Mouse (Mus musculus): ENCODE measurements around the gene Ak3.
"Not testable (repeated sequence)": the region's sequence is repeated elsewhere in the genome, so short reads cannot be mapped to it uniquely, and the experiment has no call there.

Ak3 gene

GRCm38 (mm10) chr19:29042143-29042542, 5.6 kb downstream of the Ak3 start:
- DNase-seq: no peak

GRCm38 (mm10) chr19:29040206-29040605, 7.6 kb downstream of the Ak3 start:
- no peak for DNase-seq

DNA sequence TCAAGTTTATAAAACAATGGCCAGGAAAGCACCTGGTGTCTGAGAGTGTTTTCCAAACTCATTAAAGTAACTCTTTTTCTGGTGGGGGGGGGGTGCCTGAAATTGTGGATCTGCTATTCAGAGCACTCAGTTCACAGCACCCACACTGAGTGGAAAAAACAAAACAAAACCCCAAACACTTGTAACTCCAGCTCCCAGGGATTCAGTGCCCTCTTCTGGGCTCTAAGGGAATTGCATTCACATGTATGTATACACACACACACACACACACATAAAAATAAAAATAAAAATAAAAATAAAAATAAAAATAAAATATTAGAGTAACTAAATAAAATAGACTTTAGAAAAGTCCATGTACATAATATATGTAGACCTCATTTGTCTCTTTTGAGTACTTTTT, 8.4 kb downstream of the Ak3 start:
- no peak for DNase-seq

- no peak for DNase-seq
Measured at GRCm38 (mm10) chr19:29037541-29037940, 10.2 kb downstream of the Ak3 start.

GRCm38 (mm10) chr19:29037026-29037425, 10.7 kb downstream of the Ak3 start:
- DNase-seq: no peak

GRCm38 (mm10) chr19:29032662-29033061, 15.1 kb downstream of the Ak3 start:
- no peak for DNase-seq

DNA sequence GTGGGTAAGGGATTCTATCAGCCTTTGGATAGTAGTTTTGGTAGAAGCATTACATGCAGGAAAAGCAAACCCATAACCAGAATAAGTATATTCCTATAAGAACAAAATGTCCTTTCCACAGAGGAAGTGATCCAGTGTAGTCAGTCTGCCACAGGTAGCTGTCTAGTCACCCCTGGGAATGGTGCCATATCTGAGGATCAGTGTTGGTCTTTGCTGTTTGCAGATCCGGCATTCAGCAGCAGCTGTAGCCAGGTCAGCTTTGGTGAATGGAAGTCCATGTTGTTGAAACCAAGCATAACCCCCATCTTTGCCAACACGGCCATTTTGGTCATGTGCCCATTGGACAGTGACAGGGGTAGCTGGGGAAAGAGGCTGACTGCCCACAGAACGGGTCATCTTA, 16.0 kb downstream of the Ak3 start:
- no peak for DNase-seq

GRCm38 (mm10) chr19:29024391-29024947, 23.3 kb downstream of the Ak3 start:
- DNase-seq: no peak

DNA sequence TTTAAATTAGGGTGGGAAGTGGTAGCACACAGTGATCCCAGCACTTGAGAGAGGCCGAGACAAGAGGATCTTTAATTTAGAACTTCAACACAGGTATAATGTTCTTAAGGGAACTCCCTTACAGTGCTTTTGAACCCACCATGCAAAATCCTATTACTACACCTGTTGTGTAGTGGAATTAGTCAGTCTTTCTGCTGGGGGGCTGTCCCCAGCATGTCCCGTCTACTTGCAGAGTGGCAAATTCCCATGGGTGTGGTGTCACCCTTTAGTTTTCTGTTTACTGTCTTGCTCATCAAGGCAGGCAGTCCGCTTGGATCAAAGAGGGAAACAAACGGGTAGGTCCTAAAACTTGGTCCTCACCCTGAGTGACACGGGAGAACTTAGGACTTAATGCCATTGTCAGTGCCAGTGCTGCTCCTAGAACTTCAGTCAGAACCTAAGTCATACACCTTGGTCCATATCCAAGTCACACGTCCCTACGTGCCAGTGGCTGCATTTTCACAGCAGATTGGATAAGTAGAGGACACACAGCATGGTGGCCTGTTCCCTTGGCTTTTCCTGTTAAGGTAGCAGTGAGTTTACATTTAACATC, 25.9 kb downstream of the Ak3 start:
- DNase-seq: no peak

- DNase-seq: peak; percentile 11
Measured at GRCm38 (mm10) chr19:29019647-29020046, 28.1 kb downstream of the Ak3 start.

DNA sequence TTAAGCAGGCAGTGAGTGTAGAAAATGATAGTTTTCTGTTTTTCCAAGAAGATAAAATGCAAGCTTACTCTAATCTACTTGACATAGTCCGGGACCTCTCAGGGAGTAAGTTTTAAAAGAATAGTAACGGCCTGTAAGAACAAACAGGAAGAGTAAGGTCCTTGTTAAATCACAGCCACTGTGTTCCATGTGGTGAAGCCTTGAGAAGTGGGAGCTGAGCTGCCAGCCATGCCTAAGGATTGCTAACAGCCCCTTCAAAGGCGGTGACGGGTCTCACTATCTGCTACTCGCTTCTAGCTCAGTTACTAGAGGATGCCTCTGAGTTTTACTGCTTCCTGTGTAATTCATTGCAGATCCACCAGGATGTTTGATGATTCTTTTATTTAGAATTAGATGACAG, 31.0 kb downstream of the Ak3 start:
- DNase-seq: no peak

DNA sequence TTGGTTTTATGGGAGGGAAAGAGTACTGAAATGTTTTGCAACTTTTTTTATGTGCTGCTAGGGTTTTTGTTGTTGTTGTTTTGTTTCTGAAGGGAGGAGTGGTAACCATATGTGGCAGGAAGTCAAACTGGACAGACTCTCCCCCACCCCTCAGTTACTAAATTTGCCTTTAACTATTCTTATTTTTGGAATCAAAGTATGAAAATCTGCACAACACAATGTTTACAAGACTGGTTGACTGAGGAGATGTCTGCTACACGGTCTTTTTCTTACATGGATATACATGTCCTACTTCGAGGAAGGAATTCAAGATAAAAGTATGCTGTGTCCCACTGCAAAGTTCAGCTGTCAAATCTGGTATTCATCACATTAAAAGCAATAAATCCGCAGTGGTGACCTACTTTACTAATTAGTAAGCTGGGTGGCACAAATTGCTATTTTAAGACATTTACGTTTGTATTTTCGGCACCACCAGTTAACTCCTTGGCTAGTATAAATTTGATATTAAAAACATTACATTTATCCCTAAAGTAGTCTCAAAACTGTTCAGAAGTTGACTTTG, 31.5 kb downstream of the Ak3 start:
- DNase-seq: no peak

GRCm38 (mm10) chr19:29015410-29016203, 32.2 kb downstream of the Ak3 start:
- no peak for DNase-seq

GRCm38 (mm10) chr19:29014466-29015055, 33.2 kb downstream of the Ak3 start:
- no peak for DNase-seq

- DNase-seq: no peak
Measured at GRCm38 (mm10) chr19:29011355-29011990, 36.3 kb downstream of the Ak3 start.

- DNase-seq: no peak
Measured at GRCm38 (mm10) chr19:29009046-29009445, 38.7 kb downstream of the Ak3 start.

- no peak for DNase-seq
Measured at GRCm38 (mm10) chr19:29008069-29008706, 39.6 kb downstream of the Ak3 start.

DNA sequence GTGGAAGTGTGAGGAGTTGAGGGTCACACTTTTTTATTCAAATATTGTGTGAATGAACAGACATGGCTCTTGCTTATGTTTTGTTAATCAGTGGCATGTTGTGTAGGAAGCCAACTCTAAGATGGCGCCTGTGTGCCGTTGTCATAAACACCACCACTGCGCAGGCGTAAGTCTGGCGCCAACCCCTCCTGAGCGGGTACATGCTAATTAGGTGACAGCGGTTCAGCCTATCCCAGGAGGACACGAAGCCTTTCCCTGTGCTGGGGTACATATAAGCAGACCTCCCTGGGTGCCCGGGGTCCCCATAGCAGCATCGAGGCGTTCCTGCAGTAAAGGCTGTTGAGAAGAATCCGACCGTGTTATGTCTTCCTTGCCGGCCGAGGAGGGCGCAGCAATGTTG, 47.4 kb downstream of the Ak3 start:
- DNase-seq: not testable (repeated sequence)

- DNase-seq: no peak
Measured at GRCm38 (mm10) chr19:28997976-28998630, 49.7 kb downstream of the Ak3 start.

DNA sequence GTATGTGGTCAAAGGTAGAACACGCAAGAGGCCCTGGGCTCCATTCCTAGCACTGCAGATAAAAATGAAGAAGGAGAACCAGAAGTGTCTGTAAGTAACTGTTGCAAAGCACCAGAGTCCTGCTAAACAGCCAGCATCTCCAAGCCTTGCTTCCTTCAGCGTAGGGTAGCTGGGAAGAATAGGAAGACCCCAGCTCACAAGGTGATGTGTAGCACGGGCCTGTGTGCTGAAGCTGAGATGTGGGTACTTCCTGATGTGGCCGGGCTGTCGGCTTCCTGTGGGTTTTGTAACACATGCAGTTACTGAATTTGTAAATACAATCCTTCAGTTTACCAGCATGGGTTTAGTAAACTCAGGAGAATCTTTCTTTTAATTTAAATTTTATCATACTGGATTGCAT, 52.4 kb downstream of the Ak3 start:
- no peak for DNase-seq

DNA sequence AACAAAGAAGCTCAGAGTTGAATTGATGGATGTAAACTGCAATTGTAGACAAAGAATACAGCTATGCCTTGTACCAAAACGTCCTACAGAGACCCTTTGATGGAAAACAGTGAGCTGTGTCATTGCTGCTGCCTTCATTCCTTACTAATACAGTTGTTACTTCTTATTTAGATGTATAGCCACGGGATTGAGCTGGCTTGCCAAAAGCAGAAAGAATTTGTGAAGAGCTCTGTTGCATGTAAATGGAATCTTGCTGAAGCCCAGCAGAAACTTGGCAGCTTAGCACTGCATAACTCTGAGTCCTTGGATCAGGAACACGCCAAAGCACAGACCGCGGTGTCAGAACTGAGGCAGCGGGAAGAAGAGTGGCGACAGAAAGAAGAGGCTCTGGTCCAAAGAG, 52.9 kb downstream of the Ak3 start:
- no peak for DNase-seq

DNA sequence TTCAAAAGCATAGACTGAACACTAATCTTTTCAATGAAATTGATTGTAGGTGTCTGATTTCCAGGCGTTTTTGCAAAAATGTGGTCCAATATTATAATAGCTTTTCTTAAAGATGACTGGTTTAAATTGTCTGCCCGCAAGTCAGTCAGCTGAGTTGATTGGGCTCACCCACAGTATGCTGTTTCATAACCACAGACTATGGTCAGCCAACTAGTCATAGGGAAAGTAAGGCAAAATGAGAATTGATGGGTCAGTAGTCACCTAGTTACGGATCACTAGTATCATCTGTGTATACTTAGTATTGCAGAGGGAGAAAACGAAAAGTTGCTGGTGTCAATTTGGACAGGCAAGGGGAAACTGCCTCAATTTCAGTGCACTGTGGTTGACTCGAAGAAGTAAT, 56.4 kb downstream of the Ak3 start:
- DNase-seq: no peak
